Mouse (Mus musculus) adrenal gland, postnatal 36 days (tissue): ENCODE data around the gene Ces1e. TPM values are rescaled to one million over a fixed set of nuclear protein-coding genes. Genes with fewer than 3 reads are reported as not detected.

Experiments used
- DNase-seq, 2 experiments: peaks; one replicate each; pipeline ENCODE4 v3.0.0; 2021; ENCODE audit warnings: mixed read lengths in 1 of 2
- total RNA-seq, 2 experiments: library from RNA; stranded (reverse); gene quantifications; 2 replicates each; pipeline ENCODE4 v1.2.3; 2021

The Ces1e gene
- total RNA-seq, 2 experiments from 2014 or later: not detected

- DNase-seq: no peak
These were observed 54.9 kb downstream of the Ces1e start for GRCm38 (mm10) chr8:93174554-93174953.

- peak in 1 of 2 experiments; percentile 15 for DNase-seq
These were observed 57.4 kb downstream of the Ces1e start for GRCm38 (mm10) chr8:93171846-93172590.

- DNase-seq: no peak
These were observed 66.1 kb downstream of the Ces1e start for GRCm38 (mm10) chr8:93163363-93163762.

GRCm38 (mm10) chr8:93151401-93151800 is 78.0 kb downstream of the Ces1e start:
- DNase-seq: no peak

Other genes with a start within 250 kb of the Ces1e start
- gene Ces1a, start 181.4 kb downstream of the Ces1e start, total RNA-seq: not detected
- not detected for gene Ces1b, start 149.6 kb downstream of the Ces1e start, total RNA-seq
- under 1 TPM in 1 of 2 experiments, not detected in 1; 0.76 TPM for gene Ces1c, start 98.3 kb downstream of the Ces1e start, total RNA-seq
- 100 to 1,000 TPM; 219 to 245 TPM for gene Ces1d, start 31.8 kb downstream of the Ces1e start, total RNA-seq
- gene Ces1f, start 50.1 kb upstream of the Ces1e start, total RNA-seq: 10 to 100 TPM; 10.7 to 19.4 TPM
- gene Ces1g, start 107.7 kb upstream of the Ces1e start, total RNA-seq: not detected
- not detected for gene Ces1h, start 150.1 kb upstream of the Ces1e start, total RNA-seq